Mouse (Mus musculus) activated CD4-positive, CD25-positive, alpha-beta regulatory T cell, adult 4 months (primary cell): ENCODE data around the gene Adra1d. TPM values are rescaled to one million over a fixed set of nuclear protein-coding genes. Genes with fewer than 3 reads are reported as not detected.

Experiments used
- polyA plus RNA-seq, 2 experiments: library from polyadenylated mRNA; unstranded; fragments of 100-300 nt; shearing (Covaris generic); gene quantifications; one replicate each; pipeline ENCODE4 v1.2.1; 2017

Gene Adra1d
- polyA plus RNA-seq, 2 experiments from 2014 or later = not detected

Other genes starting within 250 kb of the Adra1d start
- gene Rnf24, start 209.4 kb downstream of the Adra1d start, polyA plus RNA-seq = under 1 TPM; 0.47 to 0.94 TPM
- gene Smox, start 70.8 kb downstream of the Adra1d start, polyA plus RNA-seq = 10 to 100 TPM in 1 of 2 experiments, 1 to 10 TPM in 1; 8.1 to 13.2 TPM